Mouse (Mus musculus) right cerebral cortex, postnatal 10 days (tissue): ENCODE measurements around the gene Jmjd1c.

Experiments used
- DNase-seq, 2 experiments: peaks; one replicate each; pipeline ENCODE4 v3.0.0; 2021; ENCODE audit warnings: low spot score in 2 of 2

Jmjd1c gene

GRCm38 (mm10) chr10:67190261-67190660, 94.3 kb downstream of the Jmjd1c start:
- peak in 1 of 2 experiments; percentile 38 for DNase-seq

DNA sequence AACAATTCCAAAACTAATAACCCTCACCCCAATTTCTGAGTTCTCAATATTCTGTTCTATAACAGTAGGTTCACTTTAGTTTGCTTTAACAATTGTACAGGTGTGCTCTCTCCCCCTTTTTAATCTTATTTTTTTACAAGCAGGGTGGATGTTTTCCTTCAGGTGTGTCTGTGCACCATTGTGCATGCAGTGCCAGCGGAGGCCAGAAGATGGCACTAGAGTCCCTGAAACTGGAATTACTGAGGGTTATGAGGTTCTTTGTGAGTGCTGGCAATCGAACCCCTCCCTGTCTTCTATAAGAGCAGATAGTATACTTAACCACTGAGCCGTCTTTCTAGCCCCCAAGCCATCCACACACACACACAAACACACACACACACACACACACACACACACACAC, 96.4 kb downstream of the Jmjd1c start:
- DNase-seq: peak in 1 of 2 experiments; percentile 25

GRCm38 (mm10) chr10:67193003-67193652, 97.2 kb downstream of the Jmjd1c start:
- DNase-seq: peak in 1 of 2 experiments; percentile 39

DNA sequence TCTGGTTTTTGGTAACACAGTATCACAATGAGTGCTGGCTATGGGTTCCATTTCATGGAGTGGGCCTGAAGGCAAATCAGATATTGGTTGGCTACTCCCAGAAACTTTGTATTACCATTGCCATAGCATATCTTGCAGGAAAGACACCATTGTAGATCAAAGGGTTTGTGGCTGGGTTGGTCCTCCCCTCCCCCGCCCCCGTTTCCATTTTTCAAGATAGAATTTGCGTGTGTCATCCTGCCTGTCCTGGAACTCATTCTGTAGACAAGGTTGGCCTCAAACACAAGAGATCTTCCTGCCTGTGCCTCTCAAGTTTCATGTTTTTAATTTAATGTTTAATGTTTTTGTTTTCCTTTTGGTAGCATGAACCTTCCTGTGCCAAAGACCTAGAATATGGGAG, 98.1 kb downstream of the Jmjd1c start:
- no peak for DNase-seq

DNA sequence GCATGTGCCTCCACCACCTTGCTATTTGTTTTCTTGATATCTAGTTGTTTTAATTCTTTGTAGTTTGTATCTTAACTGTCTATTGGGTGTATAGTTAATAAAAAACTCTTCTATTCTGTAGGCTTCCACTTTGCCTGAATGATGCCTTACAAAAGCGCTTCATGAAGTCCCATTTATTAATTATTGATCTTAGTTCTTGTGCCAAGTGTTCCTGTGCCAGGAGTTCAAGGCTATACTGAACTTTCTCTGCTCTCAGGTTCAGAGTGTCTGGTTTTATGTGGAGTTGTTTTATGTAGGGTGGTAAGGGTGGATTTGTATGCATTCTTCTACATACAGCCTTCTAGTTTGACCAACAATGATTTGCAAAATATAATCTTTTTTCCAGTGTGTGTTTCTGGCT, 99.7 kb downstream of the Jmjd1c start:
- DNase-seq: peak in 1 of 2 experiments; percentile 8

- peak in 1 of 2 experiments; percentile 17 for DNase-seq
Measured at GRCm38 (mm10) chr10:67197186-67197585, 101.3 kb downstream of the Jmjd1c start.

- DNase-seq: peak in 1 of 2 experiments; percentile 44
Measured at GRCm38 (mm10) chr10:67197829-67198228, 101.9 kb downstream of the Jmjd1c start.

- no peak for DNase-seq
Measured at GRCm38 (mm10) chr10:67201769-67202168, 105.8 kb downstream of the Jmjd1c start.

DNA sequence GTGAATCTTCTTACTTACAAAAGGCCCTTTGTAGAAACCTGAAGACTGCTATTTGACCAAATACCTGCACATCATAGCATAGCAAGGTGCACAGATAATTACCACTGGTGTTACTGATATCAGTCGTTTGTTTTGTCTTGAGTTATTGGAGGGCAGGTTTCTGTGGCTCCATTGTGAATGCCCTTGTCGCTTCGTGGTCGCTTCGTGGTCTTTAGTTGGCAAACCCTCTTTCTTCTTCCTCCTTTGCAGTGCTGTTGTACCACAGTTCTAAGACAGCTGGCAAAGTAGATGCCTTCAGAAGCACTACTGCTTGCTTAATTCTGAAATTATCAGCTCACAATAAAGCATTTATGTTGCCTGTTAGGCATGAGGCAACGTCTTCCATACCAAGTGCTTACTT, 106.5 kb downstream of the Jmjd1c start:
- DNase-seq: no peak

DNA sequence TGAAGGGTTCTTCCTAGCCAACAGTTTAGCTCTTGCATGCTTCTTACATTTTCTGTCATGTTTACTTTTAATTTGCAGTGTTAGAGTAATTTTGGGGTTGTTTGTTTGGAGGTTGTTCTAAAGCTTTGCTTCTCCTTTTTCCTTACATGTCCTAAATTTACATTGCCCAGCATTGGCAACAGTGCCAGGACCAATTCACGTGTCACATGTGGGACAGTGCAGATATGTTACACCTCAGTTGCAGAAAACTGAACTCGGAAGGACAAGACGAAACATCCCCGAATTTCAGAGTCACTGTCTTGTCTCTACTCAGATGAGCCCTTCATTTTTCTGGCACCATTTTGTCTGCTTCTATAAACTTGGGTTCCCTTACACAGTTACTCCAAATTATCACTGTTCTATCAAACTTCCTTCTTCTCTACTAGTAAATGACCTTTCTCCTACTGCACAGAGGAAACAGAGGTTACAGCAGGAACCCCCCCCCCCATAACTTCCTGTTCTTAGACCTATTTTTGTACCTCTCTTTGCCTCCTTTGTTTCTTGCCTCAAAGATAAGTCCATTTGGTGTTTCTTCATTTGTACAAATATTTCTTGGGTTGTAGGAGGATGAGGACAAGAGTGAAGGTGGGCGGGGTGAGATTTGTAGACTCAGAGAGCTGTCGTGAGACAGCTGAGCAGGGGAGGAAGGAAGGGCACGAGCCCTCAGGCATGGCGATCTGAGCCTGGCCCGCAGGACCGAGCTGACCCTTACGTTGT, 108.9 kb downstream of the Jmjd1c start:
- DNase-seq: no peak

DNA sequence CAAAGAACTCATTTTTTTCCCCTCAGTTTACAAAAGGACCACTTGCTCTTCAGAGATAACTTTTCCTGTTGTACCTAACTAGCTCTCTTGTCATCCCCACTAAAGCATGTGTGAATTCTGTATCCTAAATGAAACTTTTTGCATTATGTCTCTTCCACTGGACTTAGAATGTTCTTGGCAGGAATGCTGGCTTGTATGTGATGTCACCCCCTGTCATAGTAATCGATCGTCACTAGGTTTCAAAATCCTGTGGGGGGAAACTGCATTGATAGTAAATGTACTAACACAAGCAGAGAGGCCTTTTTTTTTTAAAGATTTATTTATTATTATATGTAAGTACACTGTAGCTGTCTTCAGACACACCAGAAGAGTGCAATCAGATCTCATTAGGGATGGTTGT, 112.0 kb downstream of the Jmjd1c start:
- no peak for DNase-seq

DNA sequence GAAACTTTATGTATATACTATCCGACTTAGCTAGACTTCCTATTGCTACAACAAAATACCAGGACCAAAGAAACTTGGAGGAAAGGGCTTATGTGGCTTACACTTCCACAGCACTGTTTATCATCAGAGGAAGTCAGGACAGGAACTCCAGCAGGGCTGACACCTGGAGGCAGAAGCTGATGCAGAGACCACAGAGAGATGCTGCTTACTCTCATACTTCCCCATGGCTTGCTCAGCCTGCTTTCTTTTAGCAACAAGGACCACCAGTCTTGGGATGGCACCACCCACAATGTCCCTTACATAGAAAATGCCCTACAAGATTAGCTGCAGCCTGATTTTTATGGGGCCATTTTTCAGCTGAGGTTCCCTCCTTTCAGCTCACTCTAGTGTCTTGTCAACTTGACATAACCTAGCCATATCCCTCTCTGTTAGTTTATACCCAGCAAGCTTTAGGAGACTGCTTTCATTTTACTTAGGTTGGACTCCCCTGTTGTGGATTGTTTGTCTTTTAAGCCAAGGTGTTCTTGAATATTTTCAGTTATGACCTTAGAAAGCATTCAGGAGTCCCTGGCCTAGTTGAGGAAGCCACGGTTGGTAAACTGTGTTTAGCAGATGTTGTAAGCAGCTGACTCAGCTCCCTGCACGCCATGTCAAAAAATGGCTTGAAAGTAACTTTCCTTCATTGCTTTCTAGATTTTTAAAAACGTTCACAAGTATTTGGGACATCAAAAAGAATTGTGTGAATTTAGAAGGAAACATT, 114.2 kb downstream of the Jmjd1c start:
- DNase-seq: no peak

DNA sequence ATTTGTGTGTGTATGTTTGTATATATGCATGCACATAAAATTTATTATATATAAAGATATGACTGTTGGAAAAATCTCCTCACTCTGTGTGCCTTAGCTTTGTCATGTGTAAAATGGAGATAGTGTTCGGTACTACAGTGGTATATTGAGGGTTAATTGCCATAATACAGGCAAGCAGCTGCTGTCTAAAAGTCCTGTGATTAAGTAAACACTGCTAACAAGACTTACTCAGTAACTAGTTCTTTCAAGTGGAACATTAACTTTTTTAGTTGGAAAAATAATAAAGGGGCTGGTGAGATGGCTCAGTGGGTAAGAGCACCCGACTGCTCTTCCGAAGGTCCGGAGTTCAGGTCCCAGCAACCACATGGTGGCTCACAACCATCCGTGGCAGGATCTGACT, 116.1 kb downstream of the Jmjd1c start:
- DNase-seq: no peak

DNA sequence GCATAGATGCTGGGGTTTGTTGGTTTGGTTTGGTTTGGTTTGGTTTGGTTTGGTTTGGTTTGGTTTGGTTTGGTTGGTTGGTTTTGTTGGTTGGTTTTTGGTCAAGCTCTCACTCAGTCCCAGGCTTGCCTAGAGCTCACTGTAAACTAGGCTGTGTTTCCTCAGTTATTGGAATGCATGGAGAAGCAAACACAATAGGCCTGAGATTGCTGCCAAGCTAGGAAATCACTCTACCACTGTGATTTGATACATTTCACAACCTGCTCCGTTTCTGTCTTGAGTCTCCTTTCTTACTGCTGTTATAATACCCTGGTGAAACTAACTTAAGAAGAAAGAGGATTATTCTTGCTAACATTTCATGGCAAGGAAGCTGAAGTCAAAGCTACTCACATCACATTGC, 117.8 kb downstream of the Jmjd1c start:
- DNase-seq: no peak

- no peak for DNase-seq
Measured at GRCm38 (mm10) chr10:67215133-67215532, 119.2 kb downstream of the Jmjd1c start.

GRCm38 (mm10) chr10:67216872-67217271, 120.9 kb downstream of the Jmjd1c start:
- DNase-seq: no peak

DNA sequence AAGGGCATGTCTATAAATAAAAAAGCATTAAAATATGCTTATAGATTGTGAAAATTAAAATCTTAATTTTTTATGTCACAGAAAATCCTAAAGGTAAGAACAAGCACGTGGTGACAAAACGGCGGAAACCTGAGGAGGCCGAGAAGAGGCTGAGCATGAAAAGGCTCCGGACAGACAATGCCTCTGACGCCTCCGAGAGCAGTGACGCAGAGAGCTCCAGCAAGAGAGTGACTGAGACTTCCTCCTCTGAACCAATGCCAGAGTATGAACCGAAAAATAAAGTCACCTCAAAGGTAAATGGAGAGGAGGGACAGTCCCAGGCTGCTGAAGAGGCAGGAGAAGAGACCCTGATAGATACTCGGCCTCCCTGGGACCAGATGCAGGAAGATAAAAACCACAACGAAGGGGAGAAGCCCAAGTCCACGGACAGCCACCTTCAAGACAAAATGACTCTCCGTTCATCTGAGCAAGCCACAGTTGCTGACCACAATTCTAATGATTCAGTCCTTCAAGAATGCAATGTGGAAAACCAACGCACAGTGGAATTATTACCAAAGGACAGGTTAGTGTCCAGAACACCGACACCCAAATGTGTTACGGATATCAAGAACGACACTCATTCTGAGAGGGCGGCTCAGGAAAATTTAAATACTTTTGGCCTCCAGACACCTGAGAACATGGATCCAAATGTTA, 123.1 kb downstream of the Jmjd1c start:
- DNase-seq: no peak

DNA sequence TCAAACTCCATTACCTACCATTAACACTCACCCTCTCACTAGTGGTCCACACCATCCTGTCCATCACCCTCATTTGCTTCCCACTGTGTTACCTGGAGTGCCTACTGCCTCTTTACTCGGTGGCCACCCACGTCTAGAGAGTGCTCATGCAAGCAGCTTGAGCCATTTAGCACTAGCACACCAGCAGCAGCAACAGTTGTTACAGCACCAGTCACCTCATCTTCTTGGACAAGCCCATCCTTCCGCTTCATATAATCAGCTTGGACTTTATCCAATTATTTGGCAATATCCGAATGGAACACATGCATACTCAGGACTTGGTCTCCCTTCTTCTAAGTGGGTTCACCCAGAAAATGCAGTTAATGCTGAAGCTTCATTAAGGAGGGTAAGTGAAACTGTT, 124.3 kb downstream of the Jmjd1c start:
- DNase-seq: no peak

DNA sequence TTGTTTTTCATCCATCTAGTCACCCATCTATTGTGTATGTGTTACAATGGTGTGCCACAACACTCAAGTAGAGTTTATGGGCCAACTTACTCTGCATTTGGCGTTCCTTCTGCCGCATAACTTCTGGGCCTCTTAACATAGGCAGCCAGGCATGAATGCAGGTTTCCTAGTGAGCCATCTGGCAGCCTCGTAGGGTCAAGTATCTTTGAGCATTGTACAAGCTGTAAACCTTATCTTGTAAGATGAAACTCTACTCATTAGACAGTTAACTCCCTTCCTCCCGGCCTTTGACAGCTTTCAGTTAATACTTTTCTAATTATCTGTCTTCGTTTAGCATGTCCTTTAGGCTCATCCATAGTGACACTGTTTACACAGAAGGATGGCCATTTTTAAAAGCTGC, 125.4 kb downstream of the Jmjd1c start:
- no peak for DNase-seq

DNA sequence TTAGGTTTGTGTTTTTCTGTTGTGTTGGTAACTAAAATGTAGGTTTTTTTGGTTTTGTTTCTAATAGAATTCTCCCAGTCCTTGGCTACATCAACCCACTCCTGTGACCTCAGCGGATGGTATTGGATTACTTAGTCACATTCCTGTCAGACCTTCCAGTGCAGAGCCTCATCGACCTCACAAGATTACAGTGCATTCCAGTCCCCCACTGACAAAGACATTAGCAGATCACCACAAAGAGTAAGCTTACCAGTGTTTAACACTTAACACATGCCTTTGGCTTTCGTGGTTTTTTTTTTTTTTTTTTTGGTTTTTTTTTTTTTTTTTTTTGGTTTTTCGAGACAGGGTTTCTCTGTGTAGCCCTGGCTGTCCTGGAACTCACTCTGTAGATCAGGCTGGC, 128.0 kb downstream of the Jmjd1c start:
- no peak for DNase-seq

- no peak for DNase-seq
Measured at GRCm38 (mm10) chr10:67225528-67225927, 129.6 kb downstream of the Jmjd1c start.

GRCm38 (mm10) chr10:67226109-67226508, 130.2 kb downstream of the Jmjd1c start:
- peak; percentile 78 to 81 for DNase-seq
